Mouse (Mus musculus) liver, postnatal 0 days (tissue): ENCODE measurements around the gene Bcr.

Source experiments
- CTCF ChIP-seq: sonication (generic); IDR thresholded peaks from 2 replicates; pipeline ENCODE4 v1.5.1; 2016; ENCODE audit warnings: antibody characterized with exemption, low read depth
- EP300 ChIP-seq: IDR thresholded peaks from 2 replicates; pipeline ENCODE4 v1.6.1; 2016; ENCODE audit warnings: antibody characterized with exemption, low read depth, mild to moderate bottlenecking

GRCm38 (mm10) chr10:75146619-75147018 lies 86.2 kb downstream of the Bcr start:
- TF ChIP-seq CTCF (no peak), EP300 (no peak)
